Mouse (Mus musculus) kidney, adult 2 months (tissue): ENCODE results near the gene Zfp423. TPM values are rescaled to one million over a fixed set of nuclear protein-coding genes. Genes with fewer than 3 reads are reported as not detected.

Experiments
- DNase-seq: peaks from one replicate; pipeline ENCODE4 v3.0.0; 2021
- H3K27ac ChIP-seq: fragments of 200-500 bp; 2 replicates; pipeline ENCODE4 v1.5.1; 2012; ENCODE audit warnings: low read depth, low read length, control low read depth, inconsistent platforms; ENCODE audit not compliant: insufficient read depth
- H3K27me3 ChIP-seq: fragments of 200-500 bp; replicated peaks from 2 replicates; pipeline ENCODE4 v1.6.1; 2012; ENCODE audit warnings: mild to moderate bottlenecking, moderate library complexity, low read length, inconsistent platforms; ENCODE audit not compliant: control insufficient read depth, insufficient read depth
- H3K36me3 ChIP-seq: fragments of 200-500 bp; 2 replicates; pipeline ENCODE4 v1.6.1; 2012; ENCODE audit warnings: mild to moderate bottlenecking, moderate library complexity, low read length, inconsistent platforms; ENCODE audit not compliant: control insufficient read depth, insufficient read depth
- H3K4me1 ChIP-seq: fragments of 200-500 bp; 2 replicates; pipeline ENCODE4 v1.6.1; 2011; ENCODE audit warnings: low read length; ENCODE audit not compliant: control insufficient read depth, insufficient read depth
- H3K4me3 ChIP-seq: fragments of 200-500 bp; 2 replicates; pipeline ENCODE4 v1.5.1; 2011; ENCODE audit warnings: mild to moderate bottlenecking, low read depth, low read length, control low read depth; ENCODE audit not compliant: insufficient read depth
- CTCF ChIP-seq: fragments of 200-500 bp; conservative IDR thresholded peaks from 2 replicates; pipeline ENCODE4 v1.5.1; 2011; ENCODE audit warnings: low read depth, mild to moderate bottlenecking, control low read depth, low read length, moderate library complexity, mixed read lengths; ENCODE audit not compliant: insufficient read depth, insufficient read length
- POLR2A ChIP-seq: fragments of 200-500 bp; IDR thresholded peaks from one replicate; pipeline ENCODE4 v1.6.1; 2011; ENCODE audit warnings: low read depth, low read length, control low read depth
- WGBS: fragments of 180-500 bp; shearing (Covaris S2); methylation state at CpG from one replicate; pipeline ENCODE4 v1.1.7; 2018; 5-methylcytosine and 5-hydroxymethylcytosine counted together
- polyA plus RNA-seq: library from polyadenylated mRNA; depleted of rRNA; stranded (reverse); fragments of >200 nt; gene quantifications from 2 replicates; pipeline ENCODE4 v1.2.3, GENCODE M21; 2012

Gene Zfp423
- polyA plus RNA-seq, 1 experiment, result 4.1 TPM

DNA sequence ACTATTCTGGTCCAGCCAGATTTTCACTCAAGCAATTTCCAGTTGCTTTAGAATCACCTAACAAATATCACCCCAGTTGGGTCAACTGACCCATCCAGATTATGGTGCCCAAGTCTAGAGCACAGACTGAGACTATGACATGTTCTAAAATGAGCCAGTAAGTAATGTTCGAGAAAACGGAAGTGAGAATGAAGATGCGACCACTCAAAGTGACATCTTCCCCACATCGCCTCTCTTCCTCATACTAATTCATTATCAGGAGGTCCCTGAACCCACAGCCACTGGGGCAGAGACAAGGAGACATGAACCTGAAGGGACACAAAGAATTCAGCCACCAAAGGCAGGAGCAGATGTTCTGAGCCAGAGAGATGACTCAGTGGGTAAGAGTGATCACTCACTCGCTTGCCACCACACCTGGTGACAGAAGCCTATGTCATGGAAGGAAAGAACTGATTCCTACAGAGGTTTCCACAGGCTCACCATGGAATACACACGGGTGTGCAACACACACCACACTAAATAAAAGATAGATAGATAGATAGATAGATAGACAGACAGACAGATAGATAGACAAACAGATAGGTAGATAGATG lies 24.2 kb downstream of the Zfp423 start:
- 92% methylated on average over 6 of the region's 6 CpGs for WGBS

DNA sequence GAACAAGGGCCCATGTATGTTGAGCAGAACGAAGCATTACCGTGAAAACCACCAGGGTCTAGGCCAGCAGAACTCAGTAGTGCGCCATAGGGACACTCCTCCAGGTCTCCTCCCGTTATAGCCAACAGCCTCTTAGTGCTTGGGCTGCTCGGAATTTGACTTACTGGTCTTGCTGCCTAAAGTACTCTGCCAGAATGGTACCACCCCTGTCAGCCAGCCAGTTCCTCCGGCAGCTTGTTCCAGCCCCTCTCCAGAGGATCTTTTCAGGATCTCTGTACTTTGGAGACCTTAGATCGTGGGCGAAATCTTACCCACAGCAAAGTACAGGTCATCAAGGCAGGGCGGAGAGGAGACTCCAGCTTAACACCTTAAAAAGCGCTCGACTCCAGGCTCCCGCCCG lies 25.2 kb downstream of the Zfp423 start:
- Histone ChIP-seq H3K27me3 (no peaks in the 10 kb centered on the region), H3K36me3 (no peaks in the 10 kb centered on the region), H3K4me1 (no peaks in the 10 kb centered on the region), H3K4me3 (no peak overlapping the region), H3K27ac (no peak overlapping the region)
- WGBS, result 57% methylated on average over 13 of the region's 13 CpGs
- TF ChIP-seq CTCF, result no peak
- no peak for DNase-seq

More for the DNA sequence above, 24.2 kb downstream of the Zfp423 start:
- no peak overlapping the region for H3K27ac ChIP-seq
- DNase-seq, result no peak
- H3K4me3 ChIP-seq, result no peak overlapping the region
- no peaks in the 10 kb centered on the region for H3K36me3 ChIP-seq
- TF ChIP-seq CTCF, result no peak
- no peak for TF ChIP-seq POLR2A
- no peaks in the 10 kb centered on the region for H3K4me1 ChIP-seq
- H3K27me3 ChIP-seq, result no peaks in the 10 kb centered on the region

DNA sequence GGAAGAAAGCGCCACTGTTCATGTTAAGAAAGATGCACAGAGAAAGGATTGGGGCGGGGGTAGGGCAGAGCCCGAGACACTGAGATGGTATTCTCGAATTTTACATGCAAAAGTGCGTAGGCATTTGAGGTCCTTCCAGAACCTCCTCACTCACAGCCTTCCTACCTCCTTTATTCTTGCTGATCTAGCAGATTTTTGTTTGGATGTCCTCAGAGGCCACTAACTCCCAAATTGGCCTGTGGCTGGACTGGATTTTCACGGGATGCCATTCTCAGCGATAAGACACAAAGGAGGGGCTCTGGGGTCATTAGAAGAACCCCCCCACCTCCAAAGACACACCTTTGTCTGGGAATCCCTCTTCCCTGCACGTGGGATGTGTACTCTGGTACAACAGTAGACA lies 25.6 kb downstream of the Zfp423 start:
- H3K27ac ChIP-seq, result no peak overlapping the region
- H3K4me1 ChIP-seq, result no peaks in the 10 kb centered on the region
- DNase-seq, result no peak
- no peaks in the 10 kb centered on the region for H3K36me3 ChIP-seq
- no peak overlapping the region for H3K4me3 ChIP-seq
- whole genome bisulfite sequencing, result 60% methylated on average over 8 of the region's 8 CpGs
- no peaks in the 10 kb centered on the region for H3K27me3 ChIP-seq
- TF ChIP-seq POLR2A, result no peak
- TF ChIP-seq CTCF, result no peak

DNA sequence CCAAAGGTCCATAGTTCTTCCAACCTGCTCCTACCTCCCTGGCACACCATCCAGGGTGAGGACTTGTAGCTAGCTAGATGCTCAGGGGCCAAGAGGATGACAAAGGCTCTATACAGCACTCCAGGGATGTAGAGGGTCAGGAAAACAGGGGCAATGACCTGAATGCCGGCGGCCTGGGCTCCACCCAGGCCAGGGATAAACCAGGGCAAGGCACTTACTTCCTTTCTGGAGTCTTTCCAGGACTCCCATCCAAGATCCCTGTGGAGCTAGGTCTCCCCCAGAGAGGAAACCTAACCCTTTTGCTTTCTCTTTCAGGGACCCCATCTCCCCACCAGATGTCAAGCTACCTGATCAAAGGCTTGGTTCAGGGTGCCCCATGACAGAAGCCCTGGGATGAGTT lies 30.5 kb downstream of the Zfp423 start:
- TF ChIP-seq CTCF, result no peak
- no peak for TF ChIP-seq POLR2A
- H3K36me3 ChIP-seq, result no peaks in the 10 kb centered on the region
- peak overlapping the region; percentile 73 for H3K27ac ChIP-seq
- 30% methylated on average over 2 of the region's 2 CpGs for WGBS
- H3K4me3 ChIP-seq, result no peak overlapping the region
- H3K4me1 ChIP-seq, result 0 out of 2 replicates have a peak, but pooled peaks cover 3% of the 10 kb centered on the region
- no peaks in the 10 kb centered on the region for H3K27me3 ChIP-seq
- peak; percentile 83 for DNase-seq

DNA sequence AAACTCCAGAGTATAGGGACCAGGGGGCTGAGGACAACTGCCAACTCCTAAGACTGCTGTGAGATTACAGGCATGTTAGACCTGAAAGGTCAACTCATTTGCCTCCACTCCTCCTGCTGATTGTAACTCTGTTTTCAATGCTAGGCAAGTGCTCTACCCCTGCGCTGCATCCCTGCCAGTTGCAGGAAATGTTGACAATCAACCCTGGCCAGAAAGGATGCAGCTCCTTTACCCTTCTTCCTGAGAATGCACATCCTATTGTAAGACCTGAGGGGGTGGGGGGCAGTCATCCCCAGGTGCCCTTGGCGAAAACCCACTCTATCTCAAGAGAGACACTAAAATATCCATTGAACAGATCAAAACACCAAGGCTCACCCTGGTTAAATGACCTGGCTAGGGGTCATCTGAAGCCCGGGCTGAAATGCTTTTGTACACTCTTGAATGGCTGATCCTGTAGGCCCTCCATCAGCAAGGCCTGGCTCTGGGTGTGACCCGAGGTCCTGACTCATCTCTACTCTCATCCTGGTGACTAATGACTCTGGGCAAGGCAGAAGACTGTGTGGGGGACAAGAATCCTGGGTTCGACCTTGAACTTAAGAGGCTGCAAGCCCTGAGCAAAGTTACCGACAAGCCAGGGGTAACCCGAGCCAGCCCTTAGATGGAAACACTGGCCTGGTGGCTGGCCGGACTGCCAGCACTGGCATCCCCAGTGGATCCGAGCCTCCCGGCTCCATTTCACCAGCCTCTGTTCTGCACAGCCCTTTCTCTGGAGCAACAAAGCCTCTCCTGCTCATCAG lies 32.2 kb downstream of the Zfp423 start:
- 0 out of 2 replicates have a peak, but pooled peaks cover 3% of the 10 kb centered on the region for H3K4me1 ChIP-seq
- no peak overlapping the region for H3K27ac ChIP-seq
- TF ChIP-seq POLR2A (no peak), CTCF (no peak)
- no peaks in the 10 kb centered on the region for H3K27me3 ChIP-seq
- no peaks in the 10 kb centered on the region for H3K36me3 ChIP-seq
- peak; percentile 23 for DNase-seq
- 65% methylated on average over 10 of the region's 10 CpGs for WGBS
- no peak overlapping the region for H3K4me3 ChIP-seq

DNA sequence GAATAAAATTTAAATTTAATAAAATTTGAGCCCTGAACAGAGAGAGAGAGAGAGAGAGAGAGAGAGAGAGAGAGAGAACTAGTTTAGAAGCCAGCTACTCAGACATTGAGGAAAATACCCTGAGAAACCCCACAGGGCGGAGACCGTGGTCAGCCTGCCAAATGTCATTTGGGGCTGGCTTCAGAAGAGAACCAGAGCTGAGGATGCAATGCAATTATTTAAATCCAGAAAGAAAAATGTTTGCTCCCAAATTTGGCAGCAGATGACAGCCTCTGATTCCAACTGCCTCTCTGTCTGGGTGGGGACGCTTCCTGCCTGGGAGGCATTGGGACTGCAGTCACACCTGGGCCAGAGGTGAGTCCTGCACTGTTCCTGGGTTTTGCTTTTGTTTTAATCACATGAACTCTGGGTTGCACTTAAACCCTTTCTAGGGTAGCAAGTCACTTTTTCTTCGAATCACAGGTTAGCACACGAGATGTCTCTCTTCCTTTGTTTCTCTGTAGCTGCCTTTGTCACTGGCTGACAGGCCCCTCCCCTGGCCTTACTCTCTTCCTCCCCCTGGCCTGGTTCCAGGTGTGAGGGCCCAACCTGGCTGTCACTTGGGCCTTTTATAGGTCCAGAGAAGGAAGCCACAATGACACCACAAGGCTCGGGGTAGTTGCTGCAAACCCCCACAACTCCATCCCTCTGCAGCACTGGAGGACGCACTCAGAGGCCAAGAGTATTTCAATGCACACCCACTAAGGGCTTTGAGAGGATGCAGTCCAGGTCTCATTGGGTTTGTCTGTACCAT lies 33.1 kb downstream of the Zfp423 start:
- DNase-seq, result peak; percentile 49
- Histone ChIP-seq H3K27me3 (no peaks in the 10 kb centered on the region), H3K4me1 (0 out of 2 replicates have a peak, but pooled peaks cover 3% of the 10 kb centered on the region), H3K36me3 (no peaks in the 10 kb centered on the region), H3K27ac (no peak overlapping the region; the same call in 1 of the 2 replicates), H3K4me3 (no peak overlapping the region)
- WGBS, result 76% methylated on average over 7 of the region's 7 CpGs
- TF ChIP-seq CTCF, result no peak
- TF ChIP-seq POLR2A, result no peak

DNA sequence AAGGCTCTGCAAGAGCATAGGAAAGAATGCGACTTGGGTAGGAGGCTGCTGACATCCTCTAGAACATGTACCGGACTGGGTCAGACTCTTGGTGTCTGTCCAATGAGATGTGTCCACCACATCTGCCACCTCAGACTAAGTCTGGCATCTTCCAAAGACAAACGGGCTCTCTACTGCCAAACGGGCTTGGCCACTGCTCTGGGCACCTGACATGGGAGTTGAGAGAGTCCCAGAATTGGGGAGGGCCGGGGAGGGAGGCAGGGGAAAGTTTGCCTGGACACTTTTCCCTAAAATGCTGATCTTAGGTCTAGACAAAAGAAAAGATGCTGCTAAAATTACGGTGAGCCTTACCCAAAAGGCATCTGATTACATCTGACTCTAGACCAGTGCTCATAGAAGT lies 36.5 kb downstream of the Zfp423 start:
- Histone ChIP-seq H3K36me3 (no peaks in the 10 kb centered on the region), H3K27me3 (no peaks in the 10 kb centered on the region), H3K4me1 (no peaks in the 10 kb centered on the region), H3K4me3 (no peak overlapping the region), H3K27ac (no peak overlapping the region)
- TF ChIP-seq CTCF (no peak), POLR2A (no peak)
- 60% methylated on average over 6 of the region's 6 CpGs for WGBS
- no peak for DNase-seq
